Mouse (Mus musculus) hindlimb bud, embryonic 11.5 days (tissue): ENCODE data around the gene Slc1a2.
A peak's percentile ranks its signal among the peaks of the same experiment; 100 is the strongest.

ENCODE experiments used
- DNase-seq: peaks from one replicate; pipeline ENCODE4 v3.0.0-alpha.2; 2012; ENCODE audit warnings: low read depth, low spot score; ENCODE audit errors: extremely low spot score

Gene Slc1a2

DNA sequence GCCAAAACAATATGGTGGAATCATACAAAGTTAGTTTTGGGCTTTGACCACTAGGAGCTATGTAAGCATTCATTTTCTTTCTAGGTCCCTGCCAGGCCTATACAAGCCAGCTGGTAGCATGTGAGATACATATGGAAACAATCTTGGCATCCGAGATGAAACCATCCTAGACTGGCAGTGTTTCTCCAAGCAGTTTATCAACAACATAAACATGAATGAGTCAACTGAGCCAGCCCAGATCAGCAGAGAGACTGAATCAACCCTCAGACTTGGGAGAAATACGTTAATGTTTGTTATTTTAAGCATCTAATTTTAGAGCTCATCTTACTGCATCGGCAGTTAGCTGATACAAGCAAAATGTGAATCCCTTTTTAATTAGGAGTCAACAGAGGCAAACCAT lies 149.2 kb downstream of the Slc1a2 start:
- no peak for DNase-seq

DNA sequence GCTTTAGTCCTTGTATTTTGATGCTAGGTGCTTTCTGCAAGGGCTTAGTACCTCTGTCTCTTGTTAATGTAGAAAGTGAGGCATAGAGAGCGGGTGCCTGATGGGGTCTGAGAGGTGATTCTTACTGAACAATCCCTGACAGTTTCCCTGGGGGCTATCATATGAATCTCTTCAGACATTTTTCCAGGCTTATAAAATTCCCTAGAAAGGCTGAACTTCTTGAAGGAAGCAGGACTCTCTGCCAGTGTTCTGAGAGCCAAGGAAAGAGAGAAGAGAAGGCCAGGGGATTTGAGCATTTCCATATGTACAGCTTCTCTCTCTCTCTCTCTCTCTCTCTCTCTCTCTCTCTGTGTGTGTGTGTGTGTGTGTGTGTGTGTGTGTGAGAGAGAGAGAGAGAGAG lies 151.0 kb downstream of the Slc1a2 start:
- no peak for DNase-seq

DNA sequence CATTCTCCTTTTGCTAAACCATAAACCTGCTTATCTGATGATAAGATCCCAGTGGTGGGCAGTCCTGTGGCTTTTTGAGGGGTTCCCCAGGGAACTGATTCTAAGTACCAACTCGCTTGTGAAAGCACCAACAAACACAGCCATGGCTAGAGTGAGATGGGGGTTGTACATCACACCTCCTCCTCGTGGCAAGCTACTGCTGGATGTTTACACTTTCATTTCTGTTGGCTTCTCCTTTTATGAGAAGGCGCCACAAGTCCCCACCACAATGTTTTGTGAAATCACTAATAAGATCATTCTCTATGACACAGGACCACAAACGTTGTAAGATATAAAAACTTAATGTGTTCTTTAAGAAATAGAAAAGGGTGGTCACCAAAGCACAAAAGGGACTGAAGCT lies 154.3 kb downstream of the Slc1a2 start:
- no peak for DNase-seq

DNA sequence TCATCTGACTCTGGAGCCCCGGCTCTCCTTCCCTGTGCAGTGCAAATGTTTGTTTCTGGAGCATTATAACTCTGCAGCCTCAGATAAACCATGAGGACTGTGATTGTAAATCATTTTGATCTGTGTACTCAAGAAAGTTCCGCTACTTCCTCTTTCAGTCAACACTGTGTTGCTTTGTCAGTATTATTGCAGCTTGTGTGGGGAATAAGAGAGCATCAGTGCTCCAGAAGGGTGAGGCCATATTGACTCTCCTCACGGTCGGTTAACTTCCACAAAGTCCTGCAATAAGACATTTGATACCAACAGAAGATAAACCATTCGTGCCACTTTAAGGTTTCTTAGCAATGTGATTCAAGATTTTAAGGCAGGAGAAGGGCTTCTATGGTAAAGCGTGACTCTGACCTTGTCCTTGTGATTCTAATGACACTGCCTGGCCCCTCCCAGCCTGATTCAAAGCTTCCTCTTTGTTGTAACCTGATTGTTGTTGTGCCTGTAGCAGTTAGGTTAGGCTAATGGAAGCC lies 156.9 kb downstream of the Slc1a2 start:
- no peak for DNase-seq

DNA sequence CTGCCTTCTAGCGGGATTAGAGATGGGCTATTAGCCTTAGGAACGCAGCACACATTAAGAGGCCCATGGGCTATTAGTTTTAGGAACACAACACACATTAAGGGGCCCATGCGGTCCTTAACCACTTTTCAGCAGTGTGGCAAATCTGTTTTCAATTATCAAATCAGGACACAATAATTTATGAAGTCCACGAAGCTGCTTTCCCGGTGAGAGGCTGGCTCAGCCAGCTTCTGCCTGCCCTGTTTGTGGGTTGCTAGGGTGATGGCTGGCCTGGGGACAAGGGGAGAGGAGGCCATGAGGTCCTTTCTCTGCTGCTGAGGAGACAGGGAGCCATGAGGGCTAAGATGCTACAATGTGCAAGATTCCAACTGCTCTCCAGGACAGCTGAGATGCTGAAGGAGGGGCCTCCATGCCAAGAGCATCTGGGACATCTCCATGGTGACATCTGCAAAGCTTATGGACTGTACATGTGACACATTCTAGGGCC lies 161.8 kb downstream of the Slc1a2 start:
- peak; percentile 74 for DNase-seq

DNA sequence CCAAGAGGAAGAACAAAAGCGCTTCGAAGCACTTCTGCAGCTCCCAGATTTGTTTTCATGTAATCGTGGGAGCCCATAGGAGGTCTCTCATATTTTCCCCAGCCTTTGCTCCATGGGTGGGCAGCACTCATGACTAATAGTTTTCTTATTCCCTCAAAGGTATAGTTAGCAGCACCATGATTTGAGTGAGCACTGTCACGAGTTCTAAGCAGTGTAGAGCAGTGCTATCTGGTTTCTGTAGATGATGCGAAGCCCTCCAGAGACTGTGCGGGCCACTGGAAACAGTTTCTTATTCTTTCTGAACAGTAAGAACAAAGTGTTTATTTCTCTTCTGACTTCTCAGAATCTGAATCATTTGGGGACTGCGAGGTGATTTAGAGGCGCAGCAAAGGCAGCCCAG lies 162.3 kb downstream of the Slc1a2 start:
- DNase-seq, result no peak

DNA sequence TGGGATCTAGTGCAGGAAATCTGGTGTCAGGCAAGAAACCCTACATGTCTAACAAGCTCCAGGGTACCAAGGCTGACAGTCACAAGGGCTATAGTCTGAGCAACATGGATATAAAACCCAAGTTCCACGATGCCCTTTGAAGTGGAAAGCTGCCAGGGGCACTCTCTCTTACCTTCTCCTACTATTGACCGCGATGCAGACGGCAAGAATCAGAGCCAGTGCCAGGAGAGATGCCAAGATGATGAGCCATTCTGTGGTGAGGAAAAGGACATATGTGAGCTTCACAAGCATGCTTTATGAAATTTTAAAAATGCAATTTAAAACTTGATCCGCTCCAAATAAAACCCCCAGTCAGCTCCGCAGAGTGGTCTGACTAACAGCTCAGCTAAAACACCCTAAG lies 163.6 kb downstream of the Slc1a2 start:
- DNase-seq, result no peak

DNA sequence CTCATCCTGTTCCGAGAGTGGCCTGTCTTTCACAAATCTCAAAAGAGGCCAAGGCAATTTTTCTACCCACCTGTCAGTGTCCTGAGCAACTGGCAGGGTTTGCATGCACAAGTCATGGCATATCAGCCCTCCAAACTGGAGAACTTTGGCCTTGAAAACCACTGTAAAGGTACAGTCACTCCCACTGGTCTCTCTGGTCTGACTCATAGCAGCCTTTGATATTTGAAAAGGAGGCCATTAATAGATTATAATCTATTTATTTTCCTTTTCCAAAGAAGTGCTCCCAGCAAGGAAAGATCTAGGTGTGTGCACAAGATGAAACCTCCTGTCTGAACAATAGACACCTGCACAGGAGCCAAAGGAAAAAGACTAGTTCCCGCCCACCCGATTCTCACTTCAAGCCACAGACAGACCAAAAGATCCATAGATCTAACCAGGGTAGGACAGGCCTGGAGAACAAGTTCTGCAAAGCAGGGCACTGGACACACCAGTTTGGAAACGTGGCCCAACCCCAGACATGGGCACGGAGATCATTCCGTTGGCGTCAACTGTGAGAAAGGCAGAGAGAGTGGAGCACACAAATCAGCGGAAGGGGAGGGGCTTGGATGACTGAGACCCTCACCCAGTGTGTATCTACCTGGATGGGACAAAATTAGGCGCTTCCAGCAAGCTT lies 167.6 kb downstream of the Slc1a2 start:
- DNase-seq, result no peak

DNA sequence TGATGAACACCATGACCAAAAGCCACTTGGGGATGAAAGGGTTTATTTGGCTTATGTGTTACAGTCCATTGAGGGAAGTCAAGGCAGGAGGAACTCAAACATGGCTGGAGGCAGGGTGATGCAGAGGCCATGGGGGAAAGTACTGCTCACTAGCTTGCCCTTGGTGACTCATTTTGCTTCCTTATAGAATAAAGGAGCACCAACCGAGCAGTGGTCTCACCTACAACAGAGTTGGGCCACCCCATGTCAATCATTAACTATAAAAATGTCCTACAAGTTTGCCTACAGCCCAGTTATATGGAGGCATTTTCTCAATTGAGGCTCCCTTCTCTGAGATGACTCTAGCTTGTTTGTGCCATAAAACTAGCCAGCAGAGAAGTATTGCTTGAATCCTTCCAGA lies 169.4 kb downstream of the Slc1a2 start:
- no peak for DNase-seq

DNA sequence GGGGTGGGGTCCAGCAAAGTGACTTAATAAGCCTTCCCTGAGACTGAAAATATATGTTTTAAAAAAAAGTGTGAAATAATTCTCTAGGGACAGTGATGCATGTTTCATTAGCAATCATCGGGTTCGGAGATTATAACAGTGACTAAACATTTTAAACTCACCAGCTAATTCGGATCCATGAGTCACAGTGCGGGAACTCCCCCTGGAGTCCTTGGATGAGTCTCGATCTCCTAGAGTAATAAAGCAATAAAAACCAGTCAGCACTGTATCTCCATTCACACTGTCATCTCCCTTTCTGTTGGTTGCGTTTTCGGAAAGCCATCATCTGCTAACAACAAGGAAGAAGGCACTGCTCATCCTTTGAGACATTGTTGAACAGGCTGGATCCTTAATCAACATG lies 169.9 kb downstream of the Slc1a2 start:
- no peak for DNase-seq

DNA sequence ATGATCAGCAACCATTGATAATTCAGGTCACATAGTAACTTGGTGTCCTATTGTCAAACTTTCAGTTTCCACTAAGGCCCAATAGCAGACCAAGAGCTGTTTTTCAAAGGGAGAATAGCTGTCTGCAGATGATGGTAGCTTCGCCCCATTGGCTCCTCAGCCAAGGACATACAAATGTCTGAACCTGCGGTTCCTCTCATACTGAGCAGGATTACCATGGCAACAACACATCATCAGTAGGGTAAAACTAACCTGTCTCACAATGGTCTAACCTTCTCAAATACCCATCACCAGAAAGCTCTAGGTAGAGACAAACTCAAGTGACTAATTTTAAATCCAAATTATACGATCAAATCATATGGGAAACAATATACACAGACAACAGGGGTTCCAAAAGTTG lies 170.7 kb downstream of the Slc1a2 start:
- DNase-seq, result no peak

DNA sequence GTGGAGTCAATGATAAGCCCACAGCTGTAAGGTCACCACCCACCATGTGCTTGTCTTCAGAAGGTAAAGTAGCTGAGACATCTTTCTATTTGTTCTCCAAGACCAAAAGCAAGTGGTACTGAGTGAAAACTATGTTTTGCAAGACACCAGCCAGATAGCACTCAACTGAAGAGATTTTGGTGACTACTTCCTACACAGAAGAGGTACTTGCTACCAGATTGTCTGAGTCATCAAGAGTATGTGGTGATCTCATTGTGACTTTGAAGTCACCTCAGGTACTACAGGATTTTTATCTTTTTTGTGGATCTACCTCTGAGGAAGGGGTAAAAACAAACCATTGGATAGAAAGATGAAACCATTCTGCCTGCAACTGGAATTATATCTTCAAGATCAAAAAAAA lies 173.1 kb downstream of the Slc1a2 start:
- DNase-seq, result no peak

DNA sequence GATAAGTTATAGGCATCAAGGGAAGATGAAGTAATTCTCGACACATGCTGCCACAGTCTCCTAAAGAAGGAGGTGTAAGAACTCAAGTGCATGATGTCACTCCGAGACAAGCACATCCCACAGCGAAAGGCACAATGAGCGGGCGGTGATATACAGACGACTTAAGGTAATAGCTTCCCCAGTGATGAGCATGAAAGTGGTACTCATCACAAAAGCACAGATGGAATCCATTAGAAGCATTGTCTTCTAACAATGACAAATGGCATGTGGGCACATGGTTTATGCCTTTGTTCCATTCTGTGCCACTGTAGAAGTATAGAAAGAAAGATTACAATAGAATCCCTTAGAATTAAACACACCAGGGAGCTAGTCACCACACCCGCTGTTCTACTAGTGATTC lies 179.7 kb downstream of the Slc1a2 start:
- DNase-seq, result no peak
